Mouse (Mus musculus) ES-CJ7 (cell line): ENCODE results near the gene Etv6.

Experiments
- DNase-seq: peaks from one replicate; pipeline ENCODE4 v3.0.0; 2011; ENCODE audit warnings: low read depth, low spot score

The Etv6 gene

GRCm38 (mm10) chr6:134075031-134075430 is 39.5 kb downstream of the Etv6 start:
- DNase-seq = no peak

GRCm38 (mm10) chr6:134078016-134078415 is 42.5 kb downstream of the Etv6 start:
- no peak for DNase-seq

- DNase-seq = no peak
Observed at GRCm38 (mm10) chr6:134079112-134079511, 43.6 kb downstream of the Etv6 start.

- no peak for DNase-seq
Observed at GRCm38 (mm10) chr6:134079563-134079962, 44.1 kb downstream of the Etv6 start.

- DNase-seq = no peak
Observed at GRCm38 (mm10) chr6:134080946-134081345, 45.4 kb downstream of the Etv6 start.

- DNase-seq = no peak
Observed at GRCm38 (mm10) chr6:134082229-134082920, 46.9 kb downstream of the Etv6 start.

GRCm38 (mm10) chr6:134083428-134083827 is 47.9 kb downstream of the Etv6 start:
- no peak for DNase-seq

GRCm38 (mm10) chr6:134086351-134086750 is 50.9 kb downstream of the Etv6 start:
- DNase-seq = no peak

GRCm38 (mm10) chr6:134087709-134088108 is 52.2 kb downstream of the Etv6 start:
- DNase-seq = no peak

- DNase-seq = no peak
Observed at GRCm38 (mm10) chr6:134089671-134090377, 54.3 kb downstream of the Etv6 start.

- DNase-seq = no peak
Observed at GRCm38 (mm10) chr6:134090378-134090692, 54.8 kb downstream of the Etv6 start.

- no peak for DNase-seq
Observed at GRCm38 (mm10) chr6:134090875-134091274, 55.4 kb downstream of the Etv6 start.

- no peak for DNase-seq
Observed at GRCm38 (mm10) chr6:134091398-134091801, 55.9 kb downstream of the Etv6 start.

GRCm38 (mm10) chr6:134094066-134094465 is 58.6 kb downstream of the Etv6 start:
- DNase-seq = no peak

GRCm38 (mm10) chr6:134094620-134095019 is 59.1 kb downstream of the Etv6 start:
- no peak for DNase-seq

- DNase-seq = no peak
Observed at GRCm38 (mm10) chr6:134095582-134095981, 60.1 kb downstream of the Etv6 start.

GRCm38 (mm10) chr6:134099976-134100743 is 64.7 kb downstream of the Etv6 start:
- no peak for DNase-seq

GRCm38 (mm10) chr6:134102396-134102795 is 66.9 kb downstream of the Etv6 start:
- no peak for DNase-seq

- DNase-seq = no peak
Observed at GRCm38 (mm10) chr6:134103519-134103918, 68.0 kb downstream of the Etv6 start.

- DNase-seq = no peak
Observed at GRCm38 (mm10) chr6:134105514-134106201, 70.2 kb downstream of the Etv6 start.

- no peak for DNase-seq
Observed at GRCm38 (mm10) chr6:134107696-134108095, 72.2 kb downstream of the Etv6 start.

- DNase-seq = no peak
Observed at GRCm38 (mm10) chr6:134109675-134110074, 74.2 kb downstream of the Etv6 start.
